Mouse (Mus musculus): ENCODE measurements around the gene 2310030G06Rik. TPM values are rescaled to one million over a fixed set of nuclear protein-coding genes. Genes with fewer than 3 reads are reported as not detected.

2310030G06Rik gene
- total RNA-seq (2021) (1 to 10 TPM; 4.3 to 6.1 TPM), polyA plus RNA-seq (2012; rRNA removed) (1.5 and 1.7 TPM in 2 replicates)
- long read RNA-seq, partial matches to known transcripts = 0 of 3 reads
- long read RNA-seq, other reads (novel, unspliced or antisense) = 1 of 3 reads

- peak; percentile 55 for DNase-seq
These were observed at the start of gene 2310030G06Rik for GRCm38 (mm10) chr9:50746214-50746677. 2310030G06Rik (minus strand) TSS chr9:50746536.

DNA sequence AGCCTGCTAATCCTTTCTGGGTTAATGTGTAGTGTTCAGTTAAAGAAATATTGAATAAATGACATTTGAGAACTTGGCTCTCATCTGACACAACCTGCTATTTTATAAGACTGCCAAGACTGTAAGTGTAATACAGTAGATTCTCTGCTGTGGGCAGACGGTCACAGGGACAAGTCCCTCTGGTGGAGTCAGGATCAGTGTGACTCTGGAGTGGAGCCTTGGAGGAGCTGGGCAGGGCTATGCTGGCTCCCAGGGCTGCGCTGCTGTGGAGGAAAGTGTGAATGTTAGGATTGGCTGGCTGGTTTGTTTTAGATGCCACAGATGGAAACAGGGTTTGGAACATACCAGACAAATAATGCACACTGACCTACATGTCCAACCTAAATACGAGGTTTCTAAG is 48.9 kb upstream of the 2310030G06Rik start:
- DNase-seq = no peak

DNA sequence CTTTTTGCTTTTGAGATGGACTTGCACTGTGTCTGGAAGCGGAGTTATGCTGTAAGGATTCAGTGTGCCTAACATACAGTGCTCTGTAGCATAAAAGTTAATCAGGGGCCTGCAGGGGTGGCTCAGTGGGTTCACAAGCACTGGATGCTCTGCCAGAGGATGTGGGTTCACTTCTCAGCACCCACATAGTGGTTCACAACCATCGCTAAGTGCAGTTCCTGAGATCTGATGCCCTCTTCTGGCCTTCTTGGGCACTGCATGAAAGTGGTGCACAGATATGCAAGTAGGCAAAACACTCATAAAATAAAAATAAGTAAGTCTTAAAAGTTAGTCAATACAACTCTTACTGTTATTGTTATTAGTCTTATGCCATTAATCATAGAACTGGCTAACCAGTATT is 35.8 kb upstream of the 2310030G06Rik start:
- no peak for DNase-seq

DNA sequence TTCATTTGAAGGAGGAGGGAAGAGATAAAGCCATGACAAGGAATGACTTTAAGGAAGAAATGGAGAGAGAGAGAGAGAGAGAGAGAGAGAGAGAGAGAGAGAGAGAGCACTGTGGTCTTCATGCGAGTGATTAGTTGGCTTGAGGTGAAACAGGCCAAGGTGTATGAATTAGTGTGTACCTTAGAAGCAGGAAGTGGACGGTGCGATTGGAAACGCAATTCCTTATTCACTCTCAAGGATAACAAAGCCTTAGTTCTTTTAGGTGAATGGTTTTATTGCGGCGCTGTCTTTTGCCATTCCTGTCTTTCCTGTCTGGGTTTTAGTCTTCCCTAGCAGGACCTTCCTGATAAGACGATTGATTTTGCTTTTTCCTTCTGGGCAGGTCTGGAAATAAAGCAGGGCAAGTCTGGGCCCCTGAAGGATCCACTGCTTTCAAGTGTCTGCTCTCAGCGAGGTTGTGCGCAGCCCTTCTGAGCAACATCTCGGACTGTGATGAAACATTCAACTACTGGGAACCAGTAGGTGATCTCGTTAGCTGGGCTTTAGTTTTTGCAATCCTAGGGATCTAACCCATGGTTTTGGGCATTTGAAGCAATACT is 29.9 kb upstream of the 2310030G06Rik start:
- DNase-seq = no peak

DNA sequence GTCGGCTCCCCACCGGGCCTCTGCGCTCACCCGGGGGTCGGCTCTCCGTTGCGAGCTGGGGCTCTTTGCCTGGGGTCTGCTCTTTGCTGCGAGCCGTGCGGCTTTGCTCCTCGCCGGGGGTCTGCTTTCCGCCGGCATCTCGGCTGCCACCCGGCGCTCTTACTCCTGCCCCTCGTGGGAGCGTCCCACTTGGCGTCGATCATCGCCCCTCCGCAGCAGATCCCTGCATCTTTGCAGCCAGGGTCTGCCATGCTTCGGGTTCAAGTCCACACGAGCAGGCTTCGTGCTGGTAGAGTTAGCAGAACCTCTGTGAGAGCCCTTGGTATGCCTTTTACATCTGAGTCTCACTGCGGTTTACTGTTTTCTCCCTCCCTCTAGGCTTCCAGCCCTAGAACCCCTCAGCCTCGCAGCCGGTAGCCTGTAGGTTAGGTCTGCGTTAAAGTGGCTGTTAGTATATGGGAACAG is 29.4 kb upstream of the 2310030G06Rik start:
- no peak for DNase-seq

GRCm38 (mm10) chr9:50774991-50775612 is 28.8 kb upstream of the 2310030G06Rik start, which contains the start of the genes Alg9 and 1110032A03Rik:
Alg9 (plus strand) TSS chr9:50775019.
1110032A03Rik (minus strand) TSS chr9:50775520.
- DNase-seq = peak; percentile 91

GRCm38 (mm10) chr9:50774026-50774462 is 27.7 kb upstream of the 2310030G06Rik start:
- DNase-seq = no peak

DNA sequence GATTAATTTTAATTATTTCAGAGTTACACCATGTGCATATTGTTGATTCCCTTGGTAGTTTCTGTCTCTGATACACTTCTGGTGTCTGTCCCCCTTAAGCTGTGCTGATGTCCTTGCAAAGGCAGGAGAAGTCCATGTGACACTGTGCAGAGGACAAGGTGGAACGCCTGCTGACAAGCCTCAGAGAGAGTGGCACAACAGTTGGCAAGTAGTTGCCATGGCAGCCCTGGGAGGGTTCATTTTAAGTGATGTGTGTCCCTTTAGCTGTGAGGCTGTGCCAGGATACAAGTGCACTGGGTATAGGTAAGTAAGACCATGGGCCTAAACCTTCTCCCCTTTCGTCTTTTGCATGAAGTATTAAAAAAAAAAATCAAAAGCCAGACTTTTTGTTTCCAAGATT is 23.7 kb upstream of the 2310030G06Rik start:
- DNase-seq = no peak

GRCm38 (mm10) chr9:50768107-50769002 is 22.0 kb upstream of the 2310030G06Rik start, which contains the start of gene Fdxacb1:
Fdxacb1 (plus strand) TSS chr9:50768236.
- peak; percentile 98 for DNase-seq

DNA sequence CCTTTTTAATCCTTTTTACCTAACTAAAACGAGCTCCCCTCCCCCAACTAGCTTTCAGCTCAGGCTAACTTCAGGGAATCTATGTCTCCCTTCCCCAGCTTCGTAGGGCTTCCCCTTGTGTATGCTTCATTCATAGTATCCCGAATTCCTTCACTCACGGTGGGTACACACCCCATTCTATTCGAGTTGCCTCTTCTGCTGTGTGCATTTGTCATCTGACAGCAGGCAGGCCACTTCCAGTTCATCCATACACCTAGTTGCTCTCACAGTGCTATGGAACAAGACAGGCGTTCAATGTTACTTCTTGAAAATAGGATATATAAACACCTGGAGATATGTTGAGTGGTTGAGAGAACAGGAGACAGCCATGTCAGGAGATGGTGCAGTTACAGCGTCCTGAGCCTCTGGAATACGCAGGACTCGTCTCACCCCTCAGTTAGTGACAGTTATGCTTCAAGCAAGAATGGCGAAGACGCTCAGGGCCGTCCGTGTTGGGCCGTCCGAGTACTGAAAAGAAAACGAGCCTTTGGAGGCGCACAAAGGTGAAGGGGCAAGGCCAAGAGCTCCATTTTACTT is 21.3 kb upstream of the 2310030G06Rik start:
- peak; percentile 15 for DNase-seq

- DNase-seq = no peak
These were observed 17.0 kb upstream of the 2310030G06Rik start for GRCm38 (mm10) chr9:50763331-50763730.

- no peak for DNase-seq
These were observed 15.3 kb upstream of the 2310030G06Rik start for GRCm38 (mm10) chr9:50761520-50762243.

DNA sequence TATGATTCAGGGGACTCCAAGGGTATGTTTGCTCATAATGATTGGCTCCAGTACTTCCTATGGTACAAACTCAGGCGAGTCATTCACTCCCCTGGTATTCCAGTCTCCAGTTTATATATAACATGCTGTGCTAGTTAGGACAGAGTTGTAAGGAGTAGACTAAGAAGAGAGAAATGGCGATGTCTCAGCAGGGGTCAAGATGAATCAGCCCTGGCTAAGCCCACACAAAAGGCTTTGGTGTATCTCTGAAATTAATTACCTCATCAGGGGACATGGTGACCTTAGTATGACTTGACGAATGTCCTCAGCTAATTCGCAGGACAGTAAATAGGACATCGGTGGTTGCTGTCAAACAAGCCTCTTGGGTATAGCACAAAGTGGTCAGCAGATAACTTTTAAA is 10.4 kb upstream of the 2310030G06Rik start:
- no peak for DNase-seq

GRCm38 (mm10) chr9:50753947-50754346 is 7.6 kb upstream of the 2310030G06Rik start:
- no peak for DNase-seq

GRCm38 (mm10) chr9:50752784-50753615 is 6.7 kb upstream of the 2310030G06Rik start:
- DNase-seq = peak; percentile 70

- DNase-seq = no peak
These were observed 5.8 kb upstream of the 2310030G06Rik start, which contains the start of gene Hspb2 for GRCm38 (mm10) chr9:50752054-50752602. Hspb2 (minus strand) TSS chr9:50752354.

DNA sequence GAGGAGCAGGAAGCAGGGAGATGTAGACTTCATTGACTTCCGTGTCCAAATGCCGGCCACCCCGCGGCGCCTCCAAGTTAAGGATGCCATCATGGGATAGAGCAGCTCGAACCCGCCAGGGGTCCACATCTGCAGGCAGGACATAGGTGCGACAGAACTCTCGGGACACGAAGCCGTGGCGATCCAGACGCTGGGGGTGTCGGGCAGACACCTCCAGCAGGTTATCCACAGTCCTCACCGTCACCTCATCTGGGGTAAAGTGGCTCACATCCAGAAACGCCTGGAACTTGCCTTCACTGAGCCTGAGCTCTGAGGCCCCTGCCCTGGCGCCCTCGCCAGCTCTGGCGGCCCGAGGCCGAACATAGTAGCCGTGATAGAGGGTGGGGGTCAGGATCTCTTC is 5.0 kb upstream of the 2310030G06Rik start, which contains the start of gene Cryab:
Gene Cryab (plus strand): TSS at position 3 of the 400 bp plus-strand sequence.
- DNase-seq = no peak

GRCm38 (mm10) chr9:50750706-50751105 is 4.4 kb upstream of the 2310030G06Rik start:
- DNase-seq = no peak

GRCm38 (mm10) chr9:50745806-50746205 is 530 bp downstream of the 2310030G06Rik start:
- DNase-seq = no peak
